Mouse (Mus musculus) heart, postnatal 36 days (tissue): ENCODE data around the gene Bcat2. TPM values are rescaled to one million over a fixed set of nuclear protein-coding genes. Genes with fewer than 3 reads are reported as not detected.

Source experiments
- DNase-seq, 2 experiments: peaks; one replicate each; pipeline ENCODE4 v3.0.0; 2021 to 2022
- intact Hi-C: fragments of 180-260 bp; cut with DNase I; formaldehyde crosslinking; loops from one replicate; pipeline ENCODE4 v1.15.1; 2025
- total RNA-seq, 2 experiments: library from RNA; stranded (reverse); gene quantifications; 2 replicates each; pipeline ENCODE4 v1.2.3; 2021

The Bcat2 gene
- total RNA-seq, 2 experiments from 2014 or later = 232 to 235 TPM

DNA sequence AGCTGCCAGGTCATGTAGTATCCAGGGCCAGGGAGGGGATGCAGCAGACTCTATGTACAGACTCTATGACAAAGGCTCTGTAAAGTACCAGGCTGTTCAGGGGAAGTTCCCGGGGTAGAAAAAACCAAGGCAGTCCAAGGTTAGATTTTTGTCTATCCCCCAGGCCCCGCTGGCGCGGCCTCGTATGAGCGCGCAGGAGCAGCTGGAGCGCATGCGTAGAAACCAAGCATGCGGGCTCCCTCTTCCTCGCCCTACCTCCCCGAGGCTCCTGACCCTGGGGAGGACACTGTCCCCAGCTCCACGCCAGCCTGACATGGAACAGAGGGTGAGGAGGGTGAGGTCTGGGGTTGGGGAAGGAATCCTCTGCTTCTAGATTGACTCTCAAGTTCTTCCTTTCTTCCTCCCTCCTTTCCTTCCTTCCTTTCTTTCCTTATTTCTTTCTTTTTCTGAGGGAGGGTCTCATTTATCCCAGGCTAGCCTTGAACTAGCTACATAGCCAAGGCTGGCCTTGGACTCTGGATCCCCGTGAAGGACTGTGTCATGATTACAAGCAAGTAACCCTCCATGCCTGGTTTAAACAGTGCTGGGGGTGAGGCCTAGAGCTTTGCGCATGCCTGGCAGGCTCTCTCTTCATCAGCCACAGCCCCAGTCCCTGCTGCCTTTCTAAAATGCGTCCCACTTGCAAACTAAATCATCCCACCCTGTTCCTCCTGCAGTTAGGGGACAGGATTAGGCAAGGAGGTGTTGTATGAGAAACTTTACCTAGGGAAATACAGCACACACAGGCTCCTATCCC lies 20.1 kb upstream of the Bcat2 start:
- intact Hi-C loops = no loop called here
- DNase-seq = no peak

DNA sequence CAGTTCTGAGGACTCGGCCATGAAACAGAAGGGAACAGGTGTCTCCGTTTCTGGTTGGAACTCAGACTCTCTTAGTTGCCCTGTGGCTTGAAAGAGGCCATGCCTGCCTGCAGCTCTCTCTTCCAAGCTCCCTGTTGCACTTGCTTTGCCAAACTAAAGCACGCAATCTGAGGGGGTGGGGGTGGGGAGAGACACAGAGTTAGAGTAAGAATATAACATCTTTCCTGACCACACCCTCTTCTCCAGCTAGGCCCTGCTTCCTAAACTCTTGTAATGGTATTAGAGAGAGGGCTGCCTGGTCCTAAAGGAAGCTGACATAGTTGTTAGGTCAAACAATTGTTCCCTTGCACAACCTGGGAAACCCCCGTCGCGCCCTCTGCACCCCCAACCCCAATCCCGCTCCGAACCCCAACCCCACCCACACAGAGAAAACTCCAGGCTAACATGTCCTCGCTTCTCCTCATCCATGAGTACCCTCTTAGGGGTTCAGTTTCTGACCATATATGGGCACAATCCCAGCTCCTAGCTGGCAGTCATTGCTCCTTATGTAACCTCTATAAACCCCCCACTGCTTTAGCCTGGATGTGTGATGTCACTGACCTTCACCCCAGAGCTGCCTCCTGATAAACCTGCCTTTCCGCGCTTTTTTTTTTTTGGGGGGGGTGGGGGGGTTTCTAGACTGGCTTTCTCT lies 19.0 kb upstream of the Bcat2 start:
- intact Hi-C loops = no loop called here

DNA sequence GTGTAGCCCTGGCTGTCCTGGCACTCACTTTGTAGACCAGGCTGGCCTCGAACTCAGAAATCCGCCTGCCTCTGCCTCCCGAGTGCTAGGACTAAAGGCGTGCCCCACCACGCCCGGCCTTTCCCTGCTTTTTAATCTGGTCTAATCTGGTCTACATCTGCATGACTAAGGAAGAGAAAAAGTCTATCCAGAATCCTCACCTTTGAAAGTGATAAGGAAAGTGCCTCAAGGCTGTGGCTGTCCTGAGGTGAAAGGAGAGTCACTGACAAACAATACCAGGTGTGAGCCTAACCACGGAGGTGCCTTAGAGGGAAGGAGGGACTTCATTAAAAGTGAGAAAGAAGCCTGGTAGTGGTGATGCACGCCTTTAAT lies 18.5 kb upstream of the Bcat2 start:
- intact Hi-C loops = no loop called here
- no peak for DNase-seq

More for the DNA sequence above, 19.0 kb upstream of the Bcat2 start:
- DNase-seq = no peak

DNA sequence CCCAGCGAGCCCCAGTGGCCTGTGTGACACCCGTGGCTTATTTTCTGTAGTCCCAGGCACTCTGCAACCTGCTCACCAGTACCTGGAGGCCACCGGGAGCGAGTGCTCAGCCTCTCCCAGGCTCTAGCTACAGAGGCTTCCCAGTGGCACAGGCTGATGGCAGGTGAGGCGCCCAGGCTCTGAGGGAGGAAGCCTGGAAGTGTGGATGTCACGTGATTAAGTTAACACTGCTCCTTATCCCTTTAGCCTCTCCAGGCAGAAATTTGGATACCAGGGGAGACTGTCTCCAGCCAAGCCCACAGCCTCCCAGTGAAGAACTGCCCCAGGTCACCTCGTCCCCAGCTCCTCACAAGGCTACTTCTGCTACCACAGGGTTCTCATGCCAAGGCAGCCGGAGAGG lies 16.4 kb upstream of the Bcat2 start:
- no peak for DNase-seq
- intact Hi-C loops = no loop called here

DNA sequence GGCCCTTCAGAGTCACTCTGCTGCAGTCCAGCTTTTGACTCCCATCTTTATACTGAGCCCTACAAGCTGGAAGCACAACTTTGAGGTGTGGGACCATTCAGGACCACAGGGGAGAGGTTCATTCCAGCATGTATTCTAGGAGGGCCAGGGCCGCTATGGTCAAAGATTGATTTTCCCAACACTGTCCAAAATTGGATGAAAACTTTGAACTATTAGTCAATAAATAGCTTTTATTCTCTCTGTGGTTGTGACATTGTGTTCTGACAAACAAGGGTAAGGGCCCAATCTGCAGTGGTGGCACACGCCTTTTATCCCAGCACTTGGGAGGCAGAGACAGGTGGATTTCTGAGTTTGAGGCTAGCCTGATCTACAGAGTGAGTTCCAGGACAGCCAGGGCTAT lies 16.0 kb upstream of the Bcat2 start:
- DNase-seq = no peak
- intact Hi-C loops = no loop called here

DNA sequence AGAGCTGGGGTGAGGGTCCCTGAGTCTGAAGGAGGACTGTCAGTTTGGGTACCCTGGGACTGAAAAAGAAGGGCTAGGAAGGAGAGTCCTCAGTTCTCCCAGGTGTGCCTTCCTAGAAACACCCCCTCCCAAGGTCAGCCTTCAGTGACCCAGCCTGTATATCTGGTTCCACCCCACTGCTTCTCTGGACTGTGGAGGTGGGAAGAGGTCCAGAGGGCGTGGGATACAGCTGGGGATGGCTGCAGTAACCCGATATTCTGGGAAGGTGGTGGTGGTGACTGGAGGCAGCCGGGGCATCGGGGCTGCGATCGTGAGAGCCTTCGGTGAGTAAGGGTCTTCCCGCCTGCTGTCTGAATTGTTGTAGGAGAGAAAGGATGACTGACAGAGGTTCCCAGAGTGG lies 15.2 kb upstream of the Bcat2 start, which contains the start of gene Hsd17b14:
Gene Hsd17b14, plus strand, starts transcription at position 150 of the 400 bp plus-strand sequence.
- intact Hi-C loops = loop anchor here (5.0 kb wide), 1 partner anchor 128 kb away; the partner anchor contains the start of gene Ntn5
- DNase-seq = no peak

DNA sequence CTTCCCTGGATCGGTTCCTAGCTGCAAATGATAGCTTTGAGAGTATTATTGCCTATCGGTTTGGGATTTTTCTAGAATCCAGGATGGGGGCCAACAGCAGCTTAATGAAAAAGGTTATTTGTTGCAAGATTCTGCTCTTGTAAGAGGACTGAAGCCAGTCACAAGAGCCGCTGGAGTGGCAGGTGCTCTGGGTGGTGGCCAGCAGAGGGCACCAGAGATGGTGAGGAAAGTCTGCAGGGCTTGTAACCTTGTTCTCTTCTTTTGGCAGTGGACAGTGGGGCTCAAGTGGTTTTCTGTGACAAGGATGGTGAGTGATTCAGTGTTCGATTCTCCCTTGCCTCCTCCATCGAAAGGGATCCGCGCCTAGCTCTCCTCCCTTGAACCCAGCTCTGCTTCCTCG lies 14.2 kb upstream of the Bcat2 start:
- intact Hi-C loops = loop anchor here (1.0 to 5.0 kb wide), 2 partner anchors 34 to 127 kb away; partner anchors contain the start of gene Ntn5
- peak; percentile 79 to 87 for DNase-seq

DNA sequence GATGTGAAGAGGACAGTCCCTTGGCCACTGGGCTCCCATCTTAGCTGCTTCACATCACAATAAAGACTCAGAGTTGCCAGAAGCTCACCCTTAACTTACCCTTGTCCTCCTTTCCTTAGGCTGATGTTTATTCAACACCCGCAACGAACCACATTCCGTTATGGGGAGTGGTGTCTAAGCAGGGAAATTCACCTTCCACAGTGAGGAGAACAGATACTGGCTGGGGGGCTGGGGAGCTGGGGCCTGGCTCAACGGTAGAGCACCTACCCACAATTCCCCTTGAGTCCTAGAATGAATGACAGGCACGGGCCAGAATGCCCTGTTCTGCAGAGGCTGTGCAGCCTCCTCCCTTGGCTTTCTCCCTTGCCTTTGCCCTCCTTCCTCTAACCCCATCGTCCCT lies 11.0 kb upstream of the Bcat2 start:
- intact Hi-C loops = loop anchor here (5.0 kb wide), 1 partner anchor 123 kb away; the partner anchor contains the start of gene Ntn5
- no peak for DNase-seq

DNA sequence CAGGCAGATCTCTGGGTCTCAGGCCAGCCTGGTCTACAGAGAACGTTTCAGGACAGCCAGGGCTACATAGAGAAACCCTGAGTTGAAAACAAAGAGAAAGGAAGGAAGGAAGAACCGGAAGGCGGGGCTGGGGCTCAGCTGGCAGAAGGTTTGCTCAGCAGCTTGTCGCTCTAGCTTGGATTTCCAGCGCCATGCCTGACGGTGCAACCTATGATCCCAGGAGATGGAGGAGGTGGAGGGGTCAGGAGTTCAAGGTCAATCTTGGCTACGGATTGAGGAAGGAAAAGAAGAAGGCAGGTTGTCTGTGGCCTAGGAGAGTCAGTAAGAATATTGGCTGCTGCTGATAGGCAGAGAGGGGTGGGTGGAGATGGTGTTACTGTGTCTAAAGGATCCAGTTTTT lies 9.7 kb upstream of the Bcat2 start:
- intact Hi-C loops = loop anchor here (2.0 kb wide), 2 partner anchors 29 to 109 kb away; no protein-coding TSS in a partner anchor
- no peak for DNase-seq

DNA sequence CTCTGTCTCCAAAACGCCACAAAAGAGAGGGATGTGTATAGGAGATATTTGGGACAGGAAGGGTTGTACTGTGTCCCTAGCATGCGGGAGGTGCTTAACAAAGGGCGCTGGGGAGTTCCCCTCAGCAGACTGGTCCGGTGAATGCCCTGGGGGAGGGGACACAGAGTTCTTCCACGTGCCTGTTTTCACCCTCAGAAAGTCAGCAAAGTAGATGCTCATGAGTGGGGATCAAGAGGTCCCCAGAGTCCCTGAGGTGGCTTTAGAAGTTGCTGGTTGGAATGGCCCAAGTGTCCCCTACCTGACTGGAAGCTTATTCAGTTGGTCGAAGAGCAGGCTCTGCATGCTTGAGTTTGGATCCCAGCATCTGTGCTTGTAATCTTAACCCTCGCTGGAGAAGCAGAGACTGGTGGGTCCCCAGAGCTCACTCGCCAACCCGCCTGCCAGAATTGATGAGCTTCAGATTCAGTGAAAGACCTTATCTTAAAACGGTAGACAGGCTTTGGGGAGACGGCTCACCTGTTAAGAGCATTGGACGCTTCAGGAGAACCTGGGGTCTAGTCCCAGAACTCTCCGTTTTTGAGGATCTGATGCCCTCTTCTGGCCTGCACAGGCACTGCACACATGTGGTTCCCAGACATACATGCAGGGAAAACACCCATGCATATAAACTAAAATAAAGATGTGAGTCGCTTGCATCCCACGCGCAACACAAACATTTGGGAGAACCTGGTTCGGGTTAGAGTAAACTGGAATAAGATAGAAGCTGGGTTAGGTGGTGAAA lies 8.9 kb upstream of the Bcat2 start:
- intact Hi-C loops = loop anchor here (1.0 to 2.0 kb wide), 3 partner anchors 30 to 110 kb away; no protein-coding TSS in a partner anchor
- peak; percentile 80 to 86 for DNase-seq

DNA sequence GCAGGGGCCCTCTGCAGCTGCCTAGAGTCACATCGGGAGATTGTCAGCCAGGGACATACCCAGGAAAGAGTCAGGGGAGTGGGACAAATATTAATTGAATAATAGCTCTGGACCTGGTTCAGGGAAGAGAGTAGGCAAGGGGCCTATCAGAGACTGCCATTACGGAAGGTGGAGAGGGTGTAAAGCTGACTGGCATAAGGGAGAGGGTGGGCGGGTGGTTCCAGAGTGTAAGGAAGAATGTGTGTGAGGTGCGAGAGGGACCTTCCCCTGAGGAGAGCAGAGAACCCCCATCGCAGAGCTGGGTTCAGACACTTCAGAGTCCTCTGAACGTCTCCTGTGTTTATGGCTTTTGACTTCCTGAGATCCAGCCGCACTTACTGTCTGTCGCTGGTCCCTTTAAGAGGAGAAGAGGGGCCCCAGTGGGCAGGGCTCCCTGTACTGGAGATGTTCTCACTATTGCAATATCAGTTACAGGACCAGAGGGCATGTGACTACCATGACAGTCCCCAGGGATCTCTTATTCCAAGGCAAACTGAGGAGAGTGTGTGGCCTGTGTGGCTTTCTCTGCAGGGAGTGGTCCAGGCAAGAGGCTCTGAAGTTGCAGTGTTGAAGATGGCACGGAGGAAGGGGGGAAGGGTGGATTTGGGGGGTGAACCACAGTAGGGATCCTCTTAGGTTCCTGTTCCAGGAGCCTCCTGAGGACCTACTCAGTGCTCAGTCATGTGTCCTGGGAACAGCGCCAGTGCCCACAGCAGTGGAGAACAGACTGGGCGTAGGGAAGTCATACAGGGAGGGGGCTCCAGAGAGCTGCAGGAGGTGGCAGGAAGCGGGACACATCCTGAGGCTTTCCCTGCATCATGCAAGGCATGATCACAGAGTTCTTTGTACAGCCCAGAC lies 8.1 kb upstream of the Bcat2 start:
- no peak for DNase-seq
- intact Hi-C loops = loop anchor here (1.0 to 2.0 kb wide), 3 partner anchors 31 to 111 kb away; no protein-coding TSS in a partner anchor

DNA sequence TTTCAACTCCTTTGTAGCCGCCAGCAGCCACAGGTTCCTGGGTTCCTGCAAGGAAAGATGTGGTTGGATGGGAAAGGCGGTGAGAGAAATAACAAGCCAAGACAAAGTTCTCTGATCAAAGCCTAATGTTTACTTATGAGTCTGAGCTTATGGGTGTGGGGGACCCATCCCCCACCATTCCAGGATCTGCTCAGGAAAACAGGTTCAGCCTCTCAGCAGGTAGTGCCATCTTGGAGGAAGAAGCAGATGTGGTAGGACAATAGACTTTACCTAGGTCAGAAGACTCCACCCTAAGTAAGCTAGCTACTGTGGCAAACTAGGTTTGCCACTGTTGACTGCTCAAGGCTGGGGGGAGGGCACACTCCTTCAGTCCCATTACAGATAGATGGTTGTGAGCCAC lies 5.1 kb upstream of the Bcat2 start:
- DNase-seq = no peak
- intact Hi-C loops = no loop called here

DNA sequence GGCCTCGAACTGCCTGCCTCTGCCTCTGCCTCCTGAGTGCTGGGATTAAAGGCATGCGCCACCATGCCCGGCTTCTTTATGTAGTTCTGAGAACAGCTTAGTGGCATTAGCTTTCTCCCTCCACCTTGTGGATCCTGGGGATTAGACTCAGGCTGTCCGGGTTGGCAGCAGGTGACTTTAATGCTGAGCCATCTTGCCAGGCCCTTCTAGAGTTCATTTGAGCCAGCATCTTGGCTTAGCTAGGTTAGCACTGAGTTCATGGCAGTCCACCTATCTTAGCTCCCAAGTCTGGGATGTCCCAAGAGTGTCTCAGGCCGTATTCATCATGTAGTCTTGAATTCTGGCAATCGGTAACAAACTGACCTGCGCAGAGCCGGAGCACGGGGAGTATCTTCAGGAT lies 4.5 kb upstream of the Bcat2 start:
- DNase-seq = no peak
- intact Hi-C loops = no loop called here

DNA sequence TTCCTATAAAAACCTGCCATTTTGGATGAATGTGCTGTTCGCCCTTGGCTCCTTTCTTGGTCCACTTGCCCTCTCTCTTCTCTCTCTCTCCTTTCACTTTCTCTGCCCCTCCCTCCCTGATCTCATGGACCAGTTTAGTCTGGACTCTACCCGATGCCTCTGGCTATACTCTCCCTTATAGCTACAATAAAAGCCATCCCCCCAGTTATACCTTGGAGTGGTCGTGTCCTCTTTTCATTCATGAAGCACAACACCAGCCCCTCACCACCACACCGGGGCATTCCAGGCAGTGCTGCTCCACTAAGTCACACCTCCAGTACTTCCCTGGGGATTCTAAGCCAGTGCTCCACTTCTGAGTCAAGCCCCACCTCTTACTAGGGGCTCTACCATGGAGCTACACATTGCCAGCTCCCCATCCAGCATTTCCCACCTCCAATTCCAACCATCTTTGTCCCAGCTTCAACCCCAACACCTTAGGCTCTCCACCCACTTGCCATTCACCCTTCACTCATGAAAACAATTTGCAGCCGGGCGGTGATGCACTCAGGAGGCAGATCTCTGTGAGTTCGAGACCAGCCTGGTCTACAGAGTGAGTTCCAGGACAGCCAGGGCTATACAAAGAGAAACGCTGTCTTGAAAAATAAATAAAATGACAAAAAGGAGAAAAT lies 2.7 kb upstream of the Bcat2 start:
- DNase-seq = no peak
- intact Hi-C loops = no loop called here

DNA sequence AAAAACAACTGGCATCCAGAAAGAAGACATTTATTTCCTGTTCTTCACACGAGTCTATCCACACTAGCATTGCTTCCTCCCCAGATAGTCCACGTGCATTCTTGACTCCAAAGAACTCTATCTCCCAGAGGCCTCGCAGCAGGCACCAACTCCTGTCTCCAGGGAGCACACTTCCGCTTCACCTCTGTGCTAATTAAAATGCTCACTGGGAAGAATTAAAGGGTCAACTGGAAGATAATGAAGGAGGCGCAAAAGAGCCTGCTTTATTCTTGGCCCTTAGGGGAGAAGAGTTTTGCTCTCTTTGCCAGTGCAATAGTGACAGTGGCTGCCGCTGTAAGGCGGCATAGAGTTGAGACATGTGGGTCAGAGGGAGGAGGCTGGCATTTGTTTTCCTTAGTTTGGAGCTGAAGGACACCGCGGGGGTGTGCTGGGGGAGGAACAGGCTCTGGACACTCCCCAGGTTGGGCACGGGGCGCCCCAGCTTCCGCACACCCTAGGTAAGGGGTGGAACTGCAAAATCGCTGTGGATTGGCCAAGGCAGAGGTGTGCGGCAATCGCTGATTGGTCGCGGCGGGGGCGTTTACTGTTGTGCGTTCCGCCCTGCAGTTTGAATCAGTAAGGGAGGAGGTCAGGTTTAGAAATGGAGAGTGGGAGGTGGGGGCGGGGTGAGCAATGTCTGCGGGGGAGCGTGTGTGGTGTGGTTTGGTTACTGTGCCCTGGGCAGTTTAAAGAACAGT lies 2.0 kb upstream of the Bcat2 start:
- intact Hi-C loops = no loop called here
- DNase-seq = peak; percentile 84

DNA sequence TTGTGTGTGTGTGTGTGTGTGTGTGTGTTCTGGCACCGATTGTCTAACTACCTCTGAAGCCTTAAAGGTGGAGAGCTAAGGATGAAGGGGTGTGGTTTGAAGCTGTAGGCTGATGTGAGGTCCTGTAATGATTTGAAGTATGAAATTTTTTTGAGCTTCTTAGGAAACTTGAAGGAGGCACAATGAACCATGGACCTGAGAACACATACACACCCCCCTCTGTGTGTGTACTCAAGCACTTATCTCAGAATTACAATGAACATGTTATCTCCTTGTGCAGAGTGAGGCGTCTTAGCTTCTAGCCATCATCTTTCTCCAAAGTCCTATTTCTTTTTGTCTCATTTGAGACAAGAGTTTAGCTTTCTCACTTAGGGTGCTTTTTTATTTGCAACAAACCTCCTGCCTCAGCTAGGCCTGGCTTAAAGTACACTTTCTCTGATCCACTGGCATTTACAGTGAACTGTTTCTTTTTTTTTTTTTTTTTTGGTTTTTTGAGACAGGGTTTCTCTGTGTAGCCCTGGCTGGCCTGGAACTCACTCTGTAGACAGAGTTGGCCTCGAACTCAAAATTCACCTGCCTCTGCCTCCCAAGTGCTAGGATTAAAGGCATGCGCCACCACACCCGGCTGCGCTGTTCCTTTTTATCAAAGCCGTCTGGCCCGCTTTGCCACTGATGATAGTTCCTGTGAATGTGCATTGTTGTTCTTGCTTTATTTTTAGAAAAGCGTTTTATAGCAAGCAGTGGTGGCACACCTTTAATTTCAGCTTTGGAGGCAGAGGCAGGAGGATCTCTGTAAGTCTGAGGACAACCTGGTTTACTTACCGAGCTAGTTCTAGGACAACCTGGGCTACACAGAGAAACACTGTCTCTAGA lies 1.1 kb upstream of the Bcat2 start:
- intact Hi-C loops = no loop called here
- DNase-seq = no peak

DNA sequence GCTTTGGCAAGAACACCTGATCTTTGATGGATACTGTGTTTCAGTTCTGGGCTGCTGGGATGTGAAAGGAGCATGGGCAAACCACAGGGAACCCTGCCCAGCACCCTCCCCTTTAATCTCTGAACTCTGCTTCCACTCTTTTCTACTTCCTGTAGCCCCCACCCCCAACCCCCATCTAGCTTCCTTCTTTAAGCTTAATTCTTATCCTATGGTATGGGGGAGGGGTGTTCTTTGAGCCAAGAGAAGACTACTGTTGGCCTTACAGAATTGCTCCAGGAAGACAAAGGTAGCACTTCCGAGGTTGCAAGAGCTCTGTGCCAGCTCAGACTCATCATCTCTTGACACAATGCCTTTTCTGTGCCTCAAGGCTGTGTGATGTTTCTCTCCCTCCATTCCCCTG lies 2.0 kb downstream of the Bcat2 start:
- intact Hi-C loops = no loop called here
- DNase-seq = no peak

DNA sequence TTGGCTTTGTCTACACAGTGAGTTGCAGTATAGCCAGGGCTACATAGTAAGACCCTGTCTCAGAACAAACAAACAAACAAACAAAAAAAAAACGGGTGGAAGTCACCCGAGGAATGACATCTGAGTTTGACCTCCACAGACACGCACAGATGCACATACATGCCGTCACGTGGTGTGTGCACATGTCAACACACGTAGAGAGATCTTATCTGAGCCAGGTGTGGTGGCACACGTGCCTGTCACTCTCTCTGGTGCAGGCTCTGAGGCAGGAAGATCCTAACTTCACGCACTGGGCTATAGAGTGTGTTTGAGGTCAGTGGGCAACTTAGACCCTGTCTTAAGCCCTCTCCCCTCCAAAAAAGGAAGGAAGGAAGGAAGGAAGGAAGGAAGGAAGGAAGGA lies 4.0 kb downstream of the Bcat2 start:
- intact Hi-C loops = no loop called here
- no peak for DNase-seq
